Mouse (Mus musculus) liver, embryonic 12.5 days (tissue): ENCODE data around the gene Clpx. TPM values are rescaled to one million over a fixed set of nuclear protein-coding genes. Genes with fewer than 3 reads are reported as not detected.
A peak's percentile ranks its signal among the peaks of the same experiment; 100 is the strongest.

ENCODE experiments used
- ATAC-seq: fragments of 200-750 bp; cut with Nextera tagmentation; 2 replicates; pipeline ENCODE4 v1.8.0; 2017; ENCODE audit warnings: moderate number of reproducible peaks, mild to moderate bottlenecking, moderate library complexity
- H3K27ac ChIP-seq: fragments of 300-500 bp; sonication (generic); 2 replicates; pipeline ENCODE4 v1.5.1; 2016; ENCODE audit warnings: mild to moderate bottlenecking
- H3K27me3 ChIP-seq: fragments of 300-500 bp; sonication (generic); replicated peaks from 2 replicates; pipeline ENCODE4 v1.6.1; 2016; ENCODE audit warnings: mild to moderate bottlenecking, moderate library complexity
- H3K36me3 ChIP-seq: fragments of 300-500 bp; sonication (generic); 2 replicates; pipeline ENCODE4 v1.6.1; 2016; ENCODE audit warnings: mild to moderate bottlenecking, moderate library complexity
- H3K4me1 ChIP-seq: fragments of 300-500 bp; sonication (generic); 2 replicates; pipeline ENCODE4 v1.6.1; 2016
- H3K4me2 ChIP-seq: fragments of 300-500 bp; sonication (generic); 2 replicates; pipeline ENCODE4 v1.6.1; 2016; ENCODE audit warnings: mild to moderate bottlenecking, moderate library complexity
- H3K4me3 ChIP-seq: fragments of 300-500 bp; sonication (generic); 2 replicates; pipeline ENCODE4 v1.5.1; 2016; ENCODE audit warnings: mild to moderate bottlenecking, moderate library complexity
- H3K9ac ChIP-seq: fragments of 300-500 bp; sonication (generic); 2 replicates; pipeline ENCODE4 v1.6.1; 2016; ENCODE audit warnings: mild to moderate bottlenecking, moderate library complexity
- H3K9me3 ChIP-seq: fragments of 300-500 bp; sonication (generic); replicated peaks from 2 replicates; pipeline ENCODE4 v1.6.1; 2016; ENCODE audit warnings: mild to moderate bottlenecking, moderate library complexity
- WGBS: fragments of 180-500 bp; shearing (Covaris S2); methylation state at CpG from one replicate; pipeline ENCODE4 v1.1.7; 2016; ENCODE audit not compliant: insufficient replicate concordance; 5-methylcytosine and 5-hydroxymethylcytosine counted together
- polyA plus RNA-seq: library from polyadenylated mRNA; unstranded; fragments of >200 nt; fragmentation: Nextera tagmentation; extraction: Ambion mirVana; gene quantifications from 2 replicates; pipeline ENCODE4 v1.2.1, GENCODE M21; 2016

The Clpx gene
- polyA plus RNA-seq, 1 experiment from 2014 or later, result 34.9 TPM

- H3K27ac ChIP-seq, result no peak overlapping the region
- no peak overlapping the region for H3K9ac ChIP-seq
- H3K4me2 ChIP-seq, result no peak overlapping the region
- no peak overlapping the region for H3K4me3 ChIP-seq
- H3K36me3 ChIP-seq, result peaks cover 76% of the 10 kb centered on the region
- no peaks in the 10 kb centered on the region for H3K9me3 ChIP-seq
- ATAC-seq, result no peak
- H3K27me3 ChIP-seq, result no peaks in the 10 kb centered on the region
- peaks cover 9% of the 10 kb centered on the region for H3K4me1 ChIP-seq
- WGBS, result 78% methylated on average over 7 of the region's 7 CpGs
These were observed 62.5 kb downstream of the Clpx start for GRCm38 (mm10) chr9:65356561-65356960.

- H3K4me1 ChIP-seq, result peaks cover 9% of the 10 kb centered on the region
- H3K27me3 ChIP-seq, result no peaks in the 10 kb centered on the region
- ATAC-seq, result no peak
- no peaks in the 10 kb centered on the region for H3K9me3 ChIP-seq
- H3K9ac ChIP-seq, result no peak overlapping the region
- WGBS, result 82% methylated on average over 2 of the region's 2 CpGs
- no peak overlapping the region for H3K4me3 ChIP-seq
- no peak overlapping the region for H3K27ac ChIP-seq
- H3K4me2 ChIP-seq, result no peak overlapping the region
- peaks cover 80% of the 10 kb centered on the region for H3K36me3 ChIP-seq
These were observed 62.9 kb downstream of the Clpx start for GRCm38 (mm10) chr9:65356971-65357370.

DNA sequence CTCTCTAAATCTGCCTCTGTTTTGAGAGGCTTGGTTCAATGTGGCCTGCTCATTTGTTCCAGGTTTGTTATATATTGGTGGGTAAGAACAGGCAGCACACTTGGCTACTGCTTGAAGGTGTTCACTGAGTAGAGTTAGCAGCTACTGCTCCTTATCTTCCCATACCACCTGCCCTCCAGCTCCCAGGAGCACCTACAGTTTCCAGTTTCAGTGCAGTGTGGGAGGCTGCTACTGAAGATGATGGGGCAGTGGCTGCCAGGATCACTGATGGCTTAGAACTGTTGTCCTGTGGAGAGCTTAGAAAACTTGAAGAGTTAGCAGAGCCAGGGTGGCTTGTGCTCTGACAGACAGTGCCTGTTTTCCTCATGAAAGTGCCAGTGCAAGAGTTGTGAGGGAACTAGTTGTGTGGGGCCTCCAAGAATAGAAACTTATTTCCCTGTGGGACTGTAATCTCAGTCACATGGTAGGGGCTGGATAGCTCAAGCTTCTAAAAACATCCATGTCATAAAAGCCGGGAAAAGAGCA is 65.0 kb downstream of the Clpx start:
- H3K27ac ChIP-seq, result peak overlapping the region; percentile 53
- H3K9ac ChIP-seq, result no peak overlapping the region
- H3K27me3 ChIP-seq, result no peaks in the 10 kb centered on the region
- ATAC-seq, result peak; percentile 93
- no peak overlapping the region for H3K4me3 ChIP-seq
- H3K4me2 ChIP-seq, result peak overlapping the region; percentile 21; the same call in 1 of the 2 replicates
- WGBS, result 59% methylated on average over 1 of the region's 1 CpGs
- H3K4me1 ChIP-seq, result peaks cover 9% of the 10 kb centered on the region
- H3K36me3 ChIP-seq, result peaks cover 83% of the 10 kb centered on the region
- no peaks in the 10 kb centered on the region for H3K9me3 ChIP-seq

- ATAC-seq, result no peak
- Histone ChIP-seq H3K4me2 (no peak within 1 kb of the TSS), H3K4me1 (peaks cover 9% of the 10 kb centered on the region), H3K27me3 (no peaks in the 10 kb centered on the region), H3K36me3 (peaks cover 72% of the 10 kb centered on the region), H3K27ac (no peak within 1 kb of the TSS), H3K4me3 (no peak within 1 kb of the TSS), H3K9me3 (no peaks in the 10 kb centered on the region), H3K9ac (no peak within 1 kb of the TSS)
- 86% methylated on average over 16 of the region's 16 CpGs for WGBS
These were observed 66.8 kb downstream of the Clpx start, which contains the start of gene Ubap1l for GRCm38 (mm10) chr9:65360641-65361448. Gene Ubap1l, plus strand, starts transcription at chr9:65361041.

DNA sequence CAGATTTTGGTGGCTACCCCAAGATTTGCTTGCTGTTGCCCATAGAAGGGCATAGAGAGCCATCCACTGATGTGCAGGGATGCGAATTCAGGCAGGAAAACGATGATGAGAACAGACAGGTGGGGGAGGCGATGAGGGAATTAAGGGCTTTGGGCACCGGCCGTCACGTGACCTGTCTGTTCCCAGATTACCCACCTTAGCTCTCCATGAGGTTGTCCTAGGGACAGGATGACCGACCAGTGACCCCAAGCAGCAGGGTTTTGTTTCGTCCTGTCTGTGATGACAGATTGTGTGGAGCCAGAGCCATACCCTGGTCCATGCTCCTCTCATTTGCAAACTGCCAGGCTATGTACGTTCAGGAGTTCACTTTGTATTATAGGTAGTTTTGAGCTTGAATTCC is 69.6 kb downstream of the Clpx start:
- Histone ChIP-seq H3K4me3 (no peak overlapping the region), H3K9me3 (no peaks in the 10 kb centered on the region), H3K36me3 (peaks cover 46% of the 10 kb centered on the region), H3K4me2 (no peak overlapping the region), H3K27me3 (no peaks in the 10 kb centered on the region), H3K4me1 (peaks cover 6% of the 10 kb centered on the region), H3K27ac (no peak overlapping the region), H3K9ac (no peak overlapping the region)
- WGBS, result 76% methylated on average over 9 of the region's 9 CpGs
- ATAC-seq, result no peak

GRCm38 (mm10) chr9:65365721-65366120 is 71.7 kb downstream of the Clpx start:
- Histone ChIP-seq H3K4me1 (no peaks in the 10 kb centered on the region), H3K36me3 (peaks cover 27% of the 10 kb centered on the region), H3K27me3 (no peaks in the 10 kb centered on the region), H3K4me2 (no peak overlapping the region), H3K9me3 (no peaks in the 10 kb centered on the region), H3K27ac (no peak overlapping the region), H3K4me3 (no peak overlapping the region), H3K9ac (no peak overlapping the region)
- 78% methylated on average over 7 of the region's 7 CpGs for WGBS
- no peak for ATAC-seq

GRCm38 (mm10) chr9:65371756-65372155 is 77.7 kb downstream of the Clpx start:
- WGBS, result 79% methylated on average over 24 of the region's 24 CpGs
- ATAC-seq, result no peak
- H3K4me3 ChIP-seq, result no peak overlapping the region
- peaks cover 7% of the 10 kb centered on the region; the same call in 1 of the 2 replicates for H3K36me3 ChIP-seq
- H3K4me1 ChIP-seq, result no peaks in the 10 kb centered on the region
- H3K27me3 ChIP-seq, result no peaks in the 10 kb centered on the region
- H3K9me3 ChIP-seq, result no peaks in the 10 kb centered on the region
- no peak overlapping the region for H3K27ac ChIP-seq
- no peak overlapping the region for H3K4me2 ChIP-seq
- no peak overlapping the region for H3K9ac ChIP-seq

GRCm38 (mm10) chr9:65372449-65372848 is 78.4 kb downstream of the Clpx start:
- Histone ChIP-seq H3K4me3 (no peak overlapping the region), H3K36me3 (peaks cover 7% of the 10 kb centered on the region; the same call in 1 of the 2 replicates), H3K27ac (no peak overlapping the region), H3K4me2 (no peak overlapping the region), H3K27me3 (no peaks in the 10 kb centered on the region), H3K9ac (no peak overlapping the region), H3K4me1 (no peaks in the 10 kb centered on the region), H3K9me3 (no peaks in the 10 kb centered on the region)
- 57% methylated on average over 4 of the region's 4 CpGs for WGBS
- ATAC-seq, result no peak

DNA sequence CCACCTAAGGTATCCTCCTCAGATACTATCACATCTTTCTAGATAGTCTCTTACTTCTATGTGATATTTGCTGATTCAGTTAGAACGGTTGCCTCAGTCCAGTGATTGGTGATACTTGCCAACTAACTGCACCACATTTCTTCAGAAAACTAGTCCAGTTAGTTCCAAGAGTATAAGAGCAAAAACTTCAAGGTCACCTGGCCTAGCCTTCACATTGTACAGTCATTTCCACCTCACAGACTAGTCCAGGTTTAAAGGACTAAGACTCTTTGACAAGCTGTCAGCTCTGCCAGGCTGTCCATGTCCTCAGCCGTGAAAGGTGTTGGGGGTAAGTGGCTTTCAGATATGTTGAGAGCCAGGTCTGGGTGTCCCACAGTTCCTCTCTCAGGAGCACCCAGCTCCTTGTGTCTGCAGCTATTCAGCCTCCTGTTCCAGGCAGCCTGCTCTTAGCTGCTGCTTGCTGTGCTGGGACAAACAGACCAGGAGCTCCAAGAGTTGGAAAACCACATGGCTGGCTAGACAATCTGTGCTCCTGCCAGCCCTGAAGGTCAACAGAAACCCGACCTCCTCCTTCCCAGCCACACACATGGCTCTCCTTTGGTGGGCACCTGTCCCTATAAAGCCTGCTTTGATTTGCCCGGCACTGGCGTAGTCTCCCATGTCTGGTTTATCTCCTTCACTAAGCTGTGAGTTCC is 80.6 kb downstream of the Clpx start:
- Histone ChIP-seq H3K27me3 (no peaks in the 10 kb centered on the region), H3K36me3 (peaks cover 7% of the 10 kb centered on the region; the same call in 1 of the 2 replicates), H3K9ac (no peak overlapping the region), H3K4me2 (no peak overlapping the region), H3K9me3 (no peaks in the 10 kb centered on the region), H3K4me3 (no peak overlapping the region), H3K4me1 (no peaks in the 10 kb centered on the region), H3K27ac (no peak overlapping the region)
- no peak for ATAC-seq
- WGBS, result 68% methylated on average over 5 of the region's 5 CpGs

DNA sequence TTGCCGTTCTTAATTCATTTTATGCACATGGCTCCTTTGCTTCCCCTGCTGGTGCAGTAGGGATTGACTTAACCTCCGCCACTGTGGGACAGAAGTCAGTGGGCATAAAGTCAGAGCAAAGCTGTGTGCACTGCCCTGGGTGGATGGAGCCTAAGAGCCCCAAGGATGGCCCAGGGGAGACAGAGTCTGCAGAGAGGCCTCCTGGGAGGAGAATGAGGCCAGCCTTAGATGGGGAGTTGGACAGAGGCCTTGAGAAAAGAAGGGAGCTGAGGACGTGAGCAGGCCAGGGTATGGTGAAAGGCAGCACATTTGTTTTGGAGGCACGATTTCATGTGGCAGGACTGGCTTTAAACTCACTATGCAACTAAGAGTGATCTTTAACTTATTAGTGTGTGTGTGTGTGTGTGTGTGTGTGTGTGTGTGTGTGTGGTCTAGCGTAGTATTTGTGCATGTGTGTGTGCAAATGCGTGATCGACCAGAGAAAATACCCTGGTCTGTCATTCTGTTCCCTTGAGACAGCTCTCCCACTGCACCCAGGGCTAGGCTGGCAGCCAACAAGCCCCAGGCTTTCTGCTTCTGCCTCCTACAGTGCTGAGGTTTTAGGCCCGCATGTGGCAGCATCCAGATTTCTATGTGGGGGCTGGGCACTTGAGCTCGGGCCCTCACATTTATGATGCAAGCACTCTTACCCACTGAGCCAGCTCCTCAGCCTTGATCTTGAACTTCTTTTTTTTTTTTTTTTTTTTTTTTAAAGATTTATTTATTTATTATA is 81.3 kb downstream of the Clpx start:
- Histone ChIP-seq H3K9ac (no peak overlapping the region), H3K9me3 (no peaks in the 10 kb centered on the region), H3K4me1 (no peaks in the 10 kb centered on the region), H3K4me2 (no peak overlapping the region), H3K4me3 (no peak overlapping the region), H3K27ac (no peak overlapping the region), H3K27me3 (no peaks in the 10 kb centered on the region), H3K36me3 (peaks cover 7% of the 10 kb centered on the region; the same call in 1 of the 2 replicates)
- no peak for ATAC-seq
- 74% methylated on average over 7 of the region's 9 CpGs for WGBS
